Mouse (Mus musculus) spleen, adult 2 months (tissue): ENCODE measurements around the gene 4933428G20Rik.

ENCODE experiments used
- CTCF ChIP-seq: fragments of 200-500 bp; IDR thresholded peaks from 2 replicates; pipeline ENCODE4 v1.5.1; 2011; ENCODE audit warnings: mild to moderate bottlenecking, inconsistent platforms; ENCODE audit not compliant: insufficient read depth, insufficient read length, insufficient replicate concordance; ENCODE audit errors: extremely low read depth
- POLR2A ChIP-seq: fragments of 200-500 bp; IDR thresholded peaks from 2 replicates; pipeline ENCODE4 v1.6.1; 2011; ENCODE audit warnings: low read depth, low read length, inconsistent platforms

DNA sequence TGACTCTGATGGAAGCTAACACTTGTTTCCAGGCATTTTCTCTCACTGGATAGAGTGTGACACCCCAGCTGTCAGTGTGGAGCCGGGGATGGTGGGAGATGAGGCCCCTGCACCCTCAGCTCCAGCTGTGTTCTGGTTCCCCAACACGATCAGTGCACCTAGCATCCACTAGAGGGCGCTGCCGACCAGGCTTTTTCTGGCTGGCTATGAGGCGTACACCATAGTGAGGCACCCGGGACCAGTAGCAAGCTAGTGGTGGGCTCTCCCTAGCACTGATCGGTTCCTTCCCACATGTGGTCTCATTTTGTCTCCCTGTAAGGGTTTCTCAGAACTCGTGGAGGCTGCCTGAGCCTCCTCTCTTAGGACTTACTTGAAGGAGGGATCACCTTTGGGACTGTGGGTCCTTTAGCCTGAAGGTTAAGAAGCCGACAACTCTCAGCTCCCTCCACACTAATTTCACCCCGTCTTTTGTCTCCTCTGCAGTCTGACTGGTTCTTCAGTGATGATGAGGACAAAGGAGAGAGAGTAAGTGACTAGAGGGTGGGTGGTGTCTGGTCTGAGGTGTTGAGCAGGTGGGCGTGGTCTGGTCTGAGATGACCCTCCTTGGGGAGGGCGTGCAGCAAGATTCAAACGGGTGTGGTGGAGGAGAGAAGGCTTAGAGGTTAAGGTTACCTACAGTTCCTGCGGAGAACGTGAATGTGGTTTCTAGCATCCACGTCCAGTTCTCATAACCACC, 10.4 kb downstream of the 4933428G20Rik start:
- peak; percentile 94; the same call in 1 of the 2 replicates for TF ChIP-seq CTCF
- no peak for TF ChIP-seq POLR2A
